Mouse (Mus musculus): ENCODE measurements around the gene Drd4.

The Drd4 gene

GRCm38 (mm10) chr7:141293852-141294471 is 2.2 kb downstream of the Drd4 start:
- peak; percentile 67 for DNase-seq

- DNase-seq: no peak
Observed at GRCm38 (mm10) chr7:141294479-141294878, 2.7 kb downstream of the Drd4 start.

GRCm38 (mm10) chr7:141297926-141298650 is 6.3 kb downstream of the Drd4 start:
- DNase-seq: no peak

GRCm38 (mm10) chr7:141299175-141299574 is 7.4 kb downstream of the Drd4 start:
- no peak for DNase-seq

GRCm38 (mm10) chr7:141301386-141301785 is 9.6 kb downstream of the Drd4 start:
- no peak for DNase-seq

- DNase-seq: no peak
Observed at GRCm38 (mm10) chr7:141302702-141303268, 11.0 kb downstream of the Drd4 start.

- DNase-seq: no peak
Observed at GRCm38 (mm10) chr7:141304537-141304936, 12.7 kb downstream of the Drd4 start.

- DNase-seq: no peak
Observed at GRCm38 (mm10) chr7:141314416-141314815, 22.6 kb downstream of the Drd4 start.

GRCm38 (mm10) chr7:141315076-141315475 is 23.3 kb downstream of the Drd4 start:
- no peak for DNase-seq

- peak; percentile 26 for DNase-seq
Observed at GRCm38 (mm10) chr7:141315974-141316373, 24.2 kb downstream of the Drd4 start.

- no peak for DNase-seq
Observed at GRCm38 (mm10) chr7:141317619-141318132, 25.9 kb downstream of the Drd4 start.

- DNase-seq: no peak
Observed at GRCm38 (mm10) chr7:141319446-141319845, 27.6 kb downstream of the Drd4 start.

- DNase-seq: no peak
Observed at GRCm38 (mm10) chr7:141324686-141325085, 32.9 kb downstream of the Drd4 start.

- DNase-seq: no peak
Observed at GRCm38 (mm10) chr7:141326546-141327446, 35.0 kb downstream of the Drd4 start.

GRCm38 (mm10) chr7:141327469-141328372 is 35.9 kb downstream of the Drd4 start, which contains the start of the genes Deaf1 and Tmem80:
TSS of gene Deaf1 (minus strand) at chr7:141327690.
TSS of gene Tmem80 (plus strand) at chr7:141327739.
- peak; percentile 99 for DNase-seq

- no peak for DNase-seq
Observed at GRCm38 (mm10) chr7:141328373-141328990, 36.7 kb downstream of the Drd4 start.

GRCm38 (mm10) chr7:141330706-141331105 is 38.9 kb downstream of the Drd4 start:
- DNase-seq: no peak

- DNase-seq: no peak
Observed at GRCm38 (mm10) chr7:141331990-141332389, 40.2 kb downstream of the Drd4 start.

GRCm38 (mm10) chr7:141335044-141335579 is 43.3 kb downstream of the Drd4 start:
- no peak for DNase-seq

GRCm38 (mm10) chr7:141335682-141336081 is 43.9 kb downstream of the Drd4 start:
- no peak for DNase-seq

- DNase-seq: no peak
Observed at GRCm38 (mm10) chr7:141336296-141336695, 44.5 kb downstream of the Drd4 start.

Data from retina, postnatal 1 day (tissue).